Mouse (Mus musculus): Measurements from ENCODE around the gene Hif3a. TPM values are rescaled to one million over a fixed set of nuclear protein-coding genes. Genes with fewer than 3 reads are reported as not detected.

Hif3a gene
- polyA plus RNA-seq, 1 experiment: 6.9 TPM

DNA sequence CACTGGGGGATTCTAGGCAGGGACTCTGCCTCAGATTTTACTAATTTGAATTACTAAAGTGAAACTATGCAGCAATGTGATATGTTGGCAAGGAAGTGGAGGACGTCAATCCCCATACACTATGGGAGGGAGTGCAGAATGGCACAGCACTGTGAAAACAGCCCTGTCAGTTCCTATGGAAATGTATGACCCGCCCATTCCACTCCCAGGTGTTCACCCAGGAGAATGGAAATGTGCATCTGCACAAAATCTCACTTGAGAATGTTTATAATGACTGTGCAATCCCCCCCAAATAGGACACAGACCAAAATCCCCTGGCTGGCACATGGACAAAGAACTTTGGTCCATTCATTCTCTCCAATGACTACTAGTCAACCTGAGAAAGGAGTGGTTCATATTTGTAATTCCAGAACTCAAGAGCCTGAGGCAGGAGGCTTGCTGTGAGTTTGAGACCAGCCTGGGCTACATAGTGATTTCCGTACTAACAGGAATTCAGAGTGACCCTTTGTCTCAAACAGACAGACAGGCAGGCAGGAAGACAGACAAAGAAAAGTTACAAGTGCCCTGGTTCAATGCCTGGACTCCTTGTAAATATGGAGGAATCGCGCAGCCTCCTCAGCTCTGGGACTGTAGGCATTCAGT is 15.1 kb downstream of the Hif3a start:
- Histone ChIP-seq H3K4me3 (ENCODE audit: control insufficient read depth, low read depth, low read length) (no peak overlapping the region), H3K27me3 (ENCODE audit: control insufficient read depth, insufficient read depth, low read length) (no peaks in the 10 kb centered on the region), H3K36me3 (ENCODE audit: control insufficient read depth, insufficient read depth, low read length) (no peaks in the 10 kb centered on the region), H3K4me1 (ENCODE audit: control insufficient read depth, insufficient read depth, low read length) (peaks cover 14% of the 10 kb centered on the region), H3K27ac (ENCODE audit: control insufficient read depth, insufficient read depth, low read depth, low read length) (no peak overlapping the region)
- no peak for TF ChIP-seq CTCF (IDR thresholded peaks at IDR 0.05; ENCODE audit: control insufficient read depth, insufficient read depth, insufficient replicate concordance, low read depth, low read length)
- no peak for TF ChIP-seq POLR2A (IDR thresholded peaks at IDR 0.05; ENCODE audit: control insufficient read depth, low read depth, low read length)

DNA sequence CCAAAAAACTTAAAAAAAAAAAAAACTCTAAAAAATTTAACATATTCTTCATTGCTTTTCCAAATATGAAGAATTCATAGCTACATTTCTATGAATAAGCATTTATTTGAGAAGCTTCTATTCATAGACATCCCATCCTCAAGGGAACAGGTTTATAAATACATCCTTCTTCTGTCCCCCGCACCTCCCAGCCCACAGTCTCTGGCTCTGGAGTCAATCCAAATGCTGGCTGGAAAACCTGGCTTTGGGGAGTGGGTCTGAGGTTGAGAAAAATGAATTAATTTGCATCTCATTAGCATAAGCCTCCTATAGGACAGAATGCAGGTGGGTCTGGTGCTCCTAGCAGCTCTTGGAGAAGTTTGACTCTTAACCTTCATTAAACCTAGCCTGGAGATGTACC is 16.5 kb downstream of the Hif3a start:
- peaks cover 10% of the 10 kb centered on the region for H3K4me1 ChIP-seq (ENCODE audit: control insufficient read depth, insufficient read depth, low read length)
- no peak for TF ChIP-seq CTCF (IDR thresholded peaks at IDR 0.05; ENCODE audit: control insufficient read depth, insufficient read depth, insufficient replicate concordance, low read depth, low read length)
- no peak overlapping the region for H3K4me3 ChIP-seq (ENCODE audit: control insufficient read depth, low read depth, low read length)
- no peaks in the 10 kb centered on the region for H3K36me3 ChIP-seq (ENCODE audit: control insufficient read depth, insufficient read depth, low read length)
- H3K27ac ChIP-seq (ENCODE audit: control insufficient read depth, insufficient read depth, low read depth, low read length): no peak overlapping the region
- no peaks in the 10 kb centered on the region for H3K27me3 ChIP-seq (ENCODE audit: control insufficient read depth, insufficient read depth, low read length)

- TF ChIP-seq POLR2A (IDR thresholded peaks at IDR 0.05; ENCODE audit: control insufficient read depth, low read depth, low read length) (no peak), CTCF (IDR thresholded peaks at IDR 0.05; ENCODE audit: control insufficient read depth, insufficient read depth, insufficient replicate concordance, low read depth, low read length) (no peak)
- Histone ChIP-seq H3K4me1 (ENCODE audit: control insufficient read depth, insufficient read depth, low read length) (peaks cover 5% of the 10 kb centered on the region), H3K36me3 (ENCODE audit: control insufficient read depth, insufficient read depth, low read length) (no peaks in the 10 kb centered on the region), H3K27me3 (ENCODE audit: control insufficient read depth, insufficient read depth, low read length) (no peaks in the 10 kb centered on the region), H3K27ac (ENCODE audit: control insufficient read depth, insufficient read depth, low read depth, low read length) (no peak overlapping the region), H3K4me3 (ENCODE audit: control insufficient read depth, low read depth, low read length) (no peak overlapping the region)
Measured at GRCm38 (mm10) chr7:17039373-17039772, 22.9 kb downstream of the Hif3a start.

DNA sequence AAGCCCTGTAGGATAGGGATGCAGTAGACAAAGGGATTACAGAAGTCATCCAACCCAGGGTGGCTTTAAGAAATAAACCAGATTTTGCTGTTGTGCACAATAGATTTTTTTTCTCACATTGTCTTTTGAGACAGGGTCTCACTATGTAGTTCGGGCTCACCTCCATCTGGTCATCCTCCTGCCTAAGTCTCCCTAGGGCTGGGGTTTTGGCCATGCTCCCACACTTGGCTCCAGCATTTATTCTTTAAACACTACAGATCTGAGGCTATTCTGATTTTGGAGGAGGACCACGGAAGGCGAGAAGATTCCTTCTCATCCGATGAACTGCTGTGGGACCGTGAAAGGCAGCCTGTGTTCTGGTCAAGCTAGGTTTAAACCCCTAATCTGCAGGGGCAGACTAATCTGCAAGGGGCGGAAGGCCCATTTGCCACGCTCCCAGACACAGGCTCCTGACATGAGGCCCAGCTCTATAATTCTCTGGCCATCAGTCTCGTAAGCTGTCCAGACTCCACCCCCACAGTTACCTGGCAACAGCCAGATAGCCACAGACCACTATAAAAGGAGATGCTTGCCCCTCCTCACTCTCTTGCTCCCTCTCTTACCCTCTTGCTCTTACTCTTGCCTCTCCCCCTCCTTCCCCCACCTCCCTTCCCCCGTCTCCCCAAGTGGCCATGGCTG is 24.1 kb downstream of the Hif3a start:
- Histone ChIP-seq H3K4me1 (ENCODE audit: control insufficient read depth, insufficient read depth, low read length) (peaks cover 2% of the 10 kb centered on the region), H3K4me3 (ENCODE audit: control insufficient read depth, low read depth, low read length) (no peak overlapping the region), H3K27me3 (ENCODE audit: control insufficient read depth, insufficient read depth, low read length) (no peaks in the 10 kb centered on the region), H3K36me3 (ENCODE audit: control insufficient read depth, insufficient read depth, low read length) (no peaks in the 10 kb centered on the region), H3K27ac (ENCODE audit: control insufficient read depth, insufficient read depth, low read depth, low read length) (no peak overlapping the region)
- TF ChIP-seq CTCF (IDR thresholded peaks at IDR 0.05; ENCODE audit: control insufficient read depth, insufficient read depth, insufficient replicate concordance, low read depth, low read length) (no peak), POLR2A (IDR thresholded peaks at IDR 0.05; ENCODE audit: control insufficient read depth, low read depth, low read length) (no peak)

DNA sequence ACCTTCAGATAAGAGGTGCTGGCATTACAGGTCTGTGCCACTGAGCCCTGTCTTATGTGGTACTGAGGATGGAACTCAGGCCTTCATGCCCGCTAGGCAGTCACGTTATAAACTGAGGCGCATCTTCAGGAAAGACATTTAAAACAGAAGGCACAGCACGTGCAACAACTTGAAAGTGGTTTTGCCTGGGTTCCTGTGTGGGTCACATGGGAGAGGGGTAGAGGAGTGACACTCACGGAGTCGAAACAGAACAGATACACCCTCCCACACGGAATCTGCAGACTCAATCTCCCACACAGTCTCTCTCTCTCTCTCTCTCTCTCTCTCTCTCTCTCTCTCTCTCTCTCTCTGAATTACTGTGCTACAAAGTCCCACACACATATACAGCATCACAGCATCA is 32.0 kb downstream of the Hif3a start:
- Histone ChIP-seq H3K36me3 (ENCODE audit: control insufficient read depth, insufficient read depth, low read length) (no peaks in the 10 kb centered on the region), H3K27ac (ENCODE audit: control insufficient read depth, insufficient read depth, low read depth, low read length) (no peak overlapping the region), H3K4me1 (ENCODE audit: control insufficient read depth, insufficient read depth, low read length) (peaks cover 15% of the 10 kb centered on the region), H3K4me3 (ENCODE audit: control insufficient read depth, low read depth, low read length) (no peak overlapping the region), H3K27me3 (ENCODE audit: control insufficient read depth, insufficient read depth, low read length) (no peaks in the 10 kb centered on the region)
- TF ChIP-seq CTCF (IDR thresholded peaks at IDR 0.05; ENCODE audit: control insufficient read depth, insufficient read depth, insufficient replicate concordance, low read depth, low read length) (no peak), POLR2A (IDR thresholded peaks at IDR 0.05; ENCODE audit: control insufficient read depth, low read depth, low read length) (no peak)

GRCm38 (mm10) chr7:17028923-17029322 is 33.3 kb downstream of the Hif3a start:
- Histone ChIP-seq H3K4me1 (ENCODE audit: control insufficient read depth, insufficient read depth, low read length) (peaks cover 18% of the 10 kb centered on the region), H3K27ac (ENCODE audit: control insufficient read depth, insufficient read depth, low read depth, low read length) (no peak overlapping the region), H3K4me3 (ENCODE audit: control insufficient read depth, low read depth, low read length) (no peak overlapping the region), H3K36me3 (ENCODE audit: control insufficient read depth, insufficient read depth, low read length) (no peaks in the 10 kb centered on the region; the same call in 1 of the 2 replicates), H3K27me3 (ENCODE audit: control insufficient read depth, insufficient read depth, low read length) (no peaks in the 10 kb centered on the region)
- TF ChIP-seq POLR2A (IDR thresholded peaks at IDR 0.05; ENCODE audit: control insufficient read depth, low read depth, low read length): no peak
- TF ChIP-seq CTCF (IDR thresholded peaks at IDR 0.05; ENCODE audit: control insufficient read depth, insufficient read depth, insufficient replicate concordance, low read depth, low read length): no peak

GRCm38 (mm10) chr7:17027588-17028343 is 34.5 kb downstream of the Hif3a start, which contains the start of gene Ppp5c:
Ppp5c (minus strand) TSS chr7:17027924.
- H3K27ac ChIP-seq (ENCODE audit: control insufficient read depth, insufficient read depth, low read depth, low read length): peak within 1 kb of the TSS; percentile 92
- no peak for TF ChIP-seq CTCF (IDR thresholded peaks at IDR 0.05; ENCODE audit: control insufficient read depth, insufficient read depth, insufficient replicate concordance, low read depth, low read length)
- peak; percentile 46 for TF ChIP-seq POLR2A (IDR thresholded peaks at IDR 0.05; ENCODE audit: control insufficient read depth, low read depth, low read length)

More at GRCm38 (mm10) chr7:17027588-17028343, 34.5 kb downstream of the Hif3a start, which contains the start of gene Ppp5c:
- Histone ChIP-seq H3K4me1 (ENCODE audit: control insufficient read depth, insufficient read depth, low read length) (peaks cover 18% of the 10 kb centered on the region), H3K27me3 (ENCODE audit: control insufficient read depth, insufficient read depth, low read length) (no peaks in the 10 kb centered on the region), H3K4me3 (ENCODE audit: control insufficient read depth, low read depth, low read length) (peak within 1 kb of the TSS; percentile 94), H3K36me3 (ENCODE audit: control insufficient read depth, insufficient read depth, low read length) (no peaks in the 10 kb centered on the region; the same call in 1 of the 2 replicates)

Data from testis, adult 2 months (tissue).